Mouse (Mus musculus) CH12.LX (cell line): ENCODE results near the gene Cfap69. TPM values are rescaled to one million over a fixed set of nuclear protein-coding genes. Genes with fewer than 3 reads are reported as not detected.

ENCODE experiments used
- DNase-seq: peaks from one replicate; pipeline ENCODE4 v3.0.0-alpha.2; 2013; ENCODE audit errors: extremely low read depth
- H3K27ac ChIP-seq: 2 replicates; pipeline ENCODE4 v1.5.1; 2012; ENCODE audit warnings: low read depth, mild to moderate bottlenecking, control low read depth, moderate library complexity; ENCODE audit not compliant: insufficient read depth
- H3K27me3 ChIP-seq: replicated peaks from 2 replicates; pipeline ENCODE3; 2012; ENCODE audit warnings: inconsistent platforms
- H3K36me3 ChIP-seq, 2 experiments: replicated peaks in 1 of 2; 2 replicates each; pipeline versions ENCODE3 to v1.6.1; 2012; ENCODE audit warnings: inconsistent platforms in 1 of 2, low read length in 1 of 2, mild to moderate bottlenecking in 1 of 2, mixed read lengths in 1 of 2, moderate library complexity in 1 of 2; ENCODE audit not compliant: control insufficient read depth in 1 of 2, insufficient read depth in 1 of 2
- H3K4me1 ChIP-seq, 2 experiments: 2 replicates each; pipeline ENCODE4 v1.6.1; 2012; ENCODE audit warnings: inconsistent platforms in 1 of 2, moderate library complexity in 1 of 2; ENCODE audit not compliant: insufficient read depth in 2 of 2, control insufficient read depth in 1 of 2
- H3K4me2 ChIP-seq: 2 replicates; pipeline ENCODE4 v1.6.1; 2012; ENCODE audit warnings: low read depth, mild to moderate bottlenecking, control low read depth; ENCODE audit not compliant: poor library complexity, insufficient read depth, severe bottlenecking
- H3K4me3 ChIP-seq, 3 experiments: fragments of 150-350 bp in 1 of 3; sonication (generic) in 1 of 3; replicated peaks in 1 of 3; 2 replicates each; pipeline versions ENCODE3 to v1.5.1; 2011 to 2012; ENCODE audit warnings: low read depth in 2 of 3, low read length in 2 of 3, mild to moderate bottlenecking in 2 of 3, moderate library complexity in 2 of 3, control low read depth in 1 of 3, improper control_type of control experiment in 1 of 3, inconsistent platforms in 1 of 3, mixed read lengths in 1 of 3; ENCODE audit not compliant: poor library complexity in 1 of 3
- H3K79me2 ChIP-seq: replicated peaks from 2 replicates; pipeline ENCODE4 v1.6.1; 2012; ENCODE audit warnings: mild to moderate bottlenecking, moderate library complexity; ENCODE audit not compliant: control insufficient read depth, poor library complexity, insufficient read depth, severe bottlenecking; ENCODE audit errors: extremely low read depth
- H3K9ac ChIP-seq: 2 replicates; pipeline ENCODE4 v1.6.1; 2012; ENCODE audit warnings: low read depth, mild to moderate bottlenecking, control low read depth, moderate library complexity; ENCODE audit not compliant: insufficient read depth
- H3K9me3 ChIP-seq: replicated peaks from 2 replicates; pipeline ENCODE3; 2012; ENCODE audit warnings: low read length, inconsistent platforms, mixed read lengths
- CHD1 ChIP-seq: IDR thresholded peaks from 2 replicates; pipeline ENCODE4 v1.6.1; 2012; ENCODE audit warnings: low read depth, low read length, improper control_type of control experiment, inconsistent platforms
- CHD2 ChIP-seq: IDR thresholded peaks from 2 replicates; pipeline ENCODE4 v1.6.1; 2011; ENCODE audit warnings: low read length, improper control_type of control experiment
- CTCF ChIP-seq, 2 experiments: IDR thresholded peaks in 1 of 2; conservative IDR thresholded peaks in 1 of 2; 2 replicates each; pipeline ENCODE4 v1.5.1; 2011 to 2012; ENCODE audit warnings: low read depth in 2 of 2, low read length in 2 of 2, improper control_type of control experiment in 1 of 2, inconsistent platforms in 1 of 2, mild to moderate bottlenecking in 1 of 2, moderate library complexity in 1 of 2
- E2F4 ChIP-seq: IDR thresholded peaks from 2 replicates; pipeline ENCODE4 v1.6.1; 2011; ENCODE audit warnings: low read depth, low read length, improper control_type of control experiment; ENCODE audit not compliant: insufficient replicate concordance
- ELF1 ChIP-seq: IDR thresholded peaks from 2 replicates; pipeline ENCODE4 v1.6.1; 2014; ENCODE audit warnings: low read depth, mild to moderate bottlenecking, inconsistent platforms, low read length, improper control_type of control experiment
- EP300 ChIP-seq: IDR thresholded peaks from 2 replicates; pipeline ENCODE4 v1.6.1; 2011; ENCODE audit warnings: low read length, improper control_type of control experiment
- ETS1 ChIP-seq: conservative IDR thresholded peaks from 2 replicates; pipeline ENCODE4 v1.6.1; 2012; ENCODE audit warnings: low read depth, mild to moderate bottlenecking, inconsistent platforms, low read length, improper control_type of control experiment, moderate library complexity
- GABPA ChIP-seq: IDR thresholded peaks from 2 replicates; pipeline ENCODE4 v1.6.1; 2012; ENCODE audit warnings: low read depth, low read length, improper control_type of control experiment, inconsistent platforms; ENCODE audit not compliant: insufficient replicate concordance
- JUN ChIP-seq: IDR thresholded peaks from 2 replicates; pipeline ENCODE4 v1.6.1; 2011; ENCODE audit warnings: low read depth, mild to moderate bottlenecking, low read length, improper control_type of control experiment, moderate library complexity; ENCODE audit not compliant: insufficient read depth
- JUND ChIP-seq: conservative IDR thresholded peaks from 2 replicates; pipeline ENCODE4 v1.6.1; 2011; ENCODE audit warnings: low read depth, low read length, improper control_type of control experiment
- KAT2A ChIP-seq: IDR thresholded peaks from 2 replicates; pipeline ENCODE4 v1.6.1; 2012; ENCODE audit warnings: low read length, improper control_type of control experiment, inconsistent platforms; ENCODE audit not compliant: insufficient replicate concordance
- MAFK ChIP-seq: IDR thresholded peaks from 2 replicates; pipeline ENCODE4 v1.6.1; 2011; ENCODE audit warnings: low read length, improper control_type of control experiment; ENCODE audit not compliant: insufficient replicate concordance
- MAX ChIP-seq: IDR thresholded peaks from 2 replicates; pipeline ENCODE4 v1.6.1; 2011; ENCODE audit warnings: low read length, improper control_type of control experiment
- MXI1 ChIP-seq: IDR thresholded peaks from 2 replicates; pipeline ENCODE4 v1.6.1; 2011; ENCODE audit warnings: mild to moderate bottlenecking, low read depth, low read length, improper control_type of control experiment
- MYC ChIP-seq: IDR thresholded peaks from 2 replicates; pipeline ENCODE4 v1.6.1; 2011; ENCODE audit warnings: low read depth, mild to moderate bottlenecking, improper control_type of control experiment, low read length
- NELFE ChIP-seq: IDR thresholded peaks from 2 replicates; pipeline ENCODE4 v1.6.1; 2011; ENCODE audit warnings: low read depth, low read length, improper control_type of control experiment
- RAD21 ChIP-seq: IDR thresholded peaks from 2 replicates; pipeline ENCODE4 v1.6.1; 2011; ENCODE audit warnings: low read depth, mild to moderate bottlenecking, low read length, improper control_type of control experiment, moderate library complexity
- RCOR1 ChIP-seq: conservative IDR thresholded peaks from 2 replicates; pipeline ENCODE4 v1.6.1; 2012; ENCODE audit warnings: low read depth, mild to moderate bottlenecking, inconsistent platforms, low read length, improper control_type of control experiment
- SIN3A ChIP-seq: IDR thresholded peaks from 2 replicates; pipeline ENCODE4 v1.6.1; 2012; ENCODE audit warnings: low read length, improper control_type of control experiment, inconsistent platforms
- TBP ChIP-seq: conservative IDR thresholded peaks from 2 replicates; pipeline ENCODE4 v1.6.1; 2011; ENCODE audit warnings: low read depth, low read length, improper control_type of control experiment
- TCF12 ChIP-seq: IDR thresholded peaks from 2 replicates; pipeline ENCODE4 v1.6.1; 2014; ENCODE audit warnings: low read depth, mild to moderate bottlenecking, inconsistent platforms, low read length, improper control_type of control experiment
- UBTF ChIP-seq: IDR thresholded peaks from 2 replicates; pipeline ENCODE4 v1.6.1; 2012; ENCODE audit warnings: low read depth, mild to moderate bottlenecking, inconsistent platforms, low read length, improper control_type of control experiment, moderate library complexity
- USF2 ChIP-seq: conservative IDR thresholded peaks from 2 replicates; pipeline ENCODE4 v1.6.1; 2011; ENCODE audit warnings: low read depth, low read length, improper control_type of control experiment
- ZC3H11A ChIP-seq: IDR thresholded peaks from 2 replicates; pipeline ENCODE4 v1.6.1; 2012; ENCODE audit warnings: low read depth, mild to moderate bottlenecking, inconsistent platforms, low read length, improper control_type of control experiment
- ZNF384 ChIP-seq: IDR thresholded peaks from 2 replicates; pipeline ENCODE4 v1.6.1; 2012; ENCODE audit warnings: low read depth, low read length, improper control_type of control experiment, inconsistent platforms
- dilution Hi-C: fragments of 300-500 bp; cut with MboI; formaldehyde crosslinking; loops from 2 replicates; pipeline ENCODE4 v1.14.3; 2020; ENCODE audit warnings: low sequenced_read_pairs; ENCODE audit not compliant: extremely low pct_unique_long_range_greater_than_20kb, extremely low pct_ligation_motif_present
- in situ Hi-C: fragments of 300-500 bp; cut with MboI; formaldehyde crosslinking; loops from 3 replicates; pipeline ENCODE4 v1.14.3; 2019; ENCODE audit warnings: low sequenced_read_pairs, low pct_ligation_motif_present, low pct_unique_long_range_greater_than_20kb, mixed read lengths
- polyA plus RNA-seq: library from polyadenylated mRNA; unstranded; fragments of >175 nt; gene quantifications from 2 replicates; pipeline ENCODE4 v1.2.1, GENCODE M21; 2012; ENCODE audit warnings: low read depth; ENCODE audit not compliant: insufficient read length
- total RNA-seq, 2 experiments: library from RNA; depleted of rRNA; stranded (reverse); fragments of 300-350 nt in 1 of 2; fragments of >200 nt in 1 of 2; gene quantifications; 2 replicates each; pipeline ENCODE4 v1.2.3; 2012 to 2014

Cfap69 gene
- total RNA-seq (2012; rRNA removed) (0.25 and 0.51 TPM in 2 replicates), total RNA-seq (2014; rRNA removed) (1.2 and 1.8 TPM in 2 replicates), polyA plus RNA-seq (0.98 and 1.5 TPM in 2 replicates)

DNA sequence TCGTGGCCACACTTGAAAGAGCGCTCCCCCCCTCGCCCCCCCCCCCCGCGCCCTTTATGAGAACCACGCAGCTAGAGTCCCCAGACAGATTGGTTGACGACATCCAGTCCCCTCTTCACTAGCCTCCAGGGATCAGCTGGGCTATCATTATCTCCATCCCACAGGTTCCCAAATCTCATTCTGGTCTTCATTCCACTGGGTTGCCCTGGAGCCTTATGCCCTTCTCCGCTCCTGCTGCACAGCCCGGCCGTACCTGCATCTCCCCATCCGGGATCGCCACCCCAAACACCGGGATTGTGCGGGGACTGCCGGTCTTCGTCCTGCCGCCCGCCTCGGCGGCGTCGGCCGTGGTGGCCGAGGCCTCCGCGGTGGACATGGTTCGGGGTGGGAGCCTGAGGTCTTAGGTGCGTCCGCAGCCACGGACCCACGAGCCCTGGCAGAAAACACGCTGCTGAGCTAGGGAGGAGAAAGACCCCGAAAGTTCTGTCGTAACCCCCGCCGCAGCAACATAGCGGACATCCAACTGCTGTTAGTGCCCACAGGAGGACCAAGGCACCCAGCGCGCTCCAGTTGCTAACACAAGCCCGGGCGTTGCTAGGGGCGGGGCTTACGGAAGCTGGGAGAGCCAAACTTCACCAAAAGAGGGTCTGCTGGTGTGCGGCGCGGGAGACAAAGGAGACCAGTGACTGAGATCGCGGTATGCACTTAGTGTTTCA lies at the start of gene Cfap69:
Gene Cfap69 (minus strand): TSS at position 585 of the 716 bp plus-strand sequence.
- peak within 1 kb of the TSS in 1 of 3 experiments; percentile 41 for H3K4me3 ChIP-seq
- in situ Hi-C loops = no loop called here
- no peak for DNase-seq
- no peaks in the 10 kb centered on the region for H3K27me3 ChIP-seq
- no peaks in the 10 kb centered on the region for H3K9me3 ChIP-seq
- no peaks in the 10 kb centered on the region for H3K36me3 ChIP-seq
- peaks cover 0 to 17% of the 10 kb centered on the region in 2 experiments; a peak in 2 of 4 replicates for H3K4me1 ChIP-seq
- no peak within 1 kb of the TSS for H3K27ac ChIP-seq
- no peak within 1 kb of the TSS for H3K9ac ChIP-seq
- TF ChIP-seq UBTF (no peak), MXI1 (no peak), ZC3H11A (no peak), JUND (no peak), CTCF (conservative IDR thresholded peaks at IDR 0.05 in 1 of 2, IDR thresholded peaks at IDR 0.05 in 1 of 2; ENCODE audit: low read depth in 2 of 2, low read length in 2 of 2) (no peak), TCF12 (no peak), CHD2 (no peak), KAT2A (no peak), ZNF384 (no peak), USF2 (no peak), ELF1 (no peak), GABPA (no peak), RAD21 (no peak), TBP (no peak)
- H3K79me2 ChIP-seq = no peaks in the 10 kb centered on the region
- dilution Hi-C loops = no loop called here
- peak within 1 kb of the TSS; percentile 5; the same call in 1 of the 2 replicates for H3K4me2 ChIP-seq

DNA sequence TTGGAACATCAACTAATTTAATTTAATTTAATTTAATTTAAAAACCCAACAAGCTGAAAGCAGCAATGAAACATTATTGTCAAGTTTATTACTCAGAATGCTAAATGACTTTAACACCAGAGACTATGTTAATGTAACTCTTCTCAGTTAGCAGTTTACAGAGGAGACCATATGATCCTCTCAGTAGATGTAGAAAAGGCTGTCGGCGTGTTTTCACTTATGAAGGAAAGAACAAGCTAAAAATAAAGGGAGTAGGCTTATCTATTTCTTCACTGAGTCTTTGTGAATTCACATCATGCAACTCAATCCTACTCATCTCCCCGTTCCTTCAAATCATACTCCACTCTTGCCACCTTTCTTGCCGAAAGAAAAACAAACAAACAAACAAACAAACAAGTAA lies 47.0 kb upstream of the Cfap69 start:
- dilution Hi-C loops (no loop called here), in situ Hi-C loops (no loop called here)
- no peaks in the 10 kb centered on the region for H3K36me3 ChIP-seq
- H3K79me2 ChIP-seq = no peaks in the 10 kb centered on the region
- no peak overlapping the region for H3K4me2 ChIP-seq
- no peaks in the 10 kb centered on the region for H3K9me3 ChIP-seq
- no peak overlapping the region for H3K4me3 ChIP-seq
- H3K27me3 ChIP-seq = no peaks in the 10 kb centered on the region
- no peak for DNase-seq
- peaks cover 0 to 4% of the 10 kb centered on the region in 2 experiments; a peak in 1 of 4 replicates for H3K4me1 ChIP-seq
- no peak for TF ChIP-seq E2F4
- TF ChIP-seq KAT2A = no peak
- TF ChIP-seq SIN3A = no peak
- no peak for TF ChIP-seq EP300
- no peak for TF ChIP-seq ETS1
- TF ChIP-seq RCOR1 = no peak
- no peak for TF ChIP-seq NELFE
- no peak for TF ChIP-seq MAX
- TF ChIP-seq JUN = no peak
- no peak for TF ChIP-seq JUND
- TF ChIP-seq ZNF384 = no peak
- no peak for TF ChIP-seq MAFK
- TF ChIP-seq GABPA = no peak
- no peak for TF ChIP-seq MYC
- no peak for TF ChIP-seq CHD1
- TF ChIP-seq, all 38 proteins: peak for 0
- Histone ChIP-seq H3K27ac (no peak overlapping the region), H3K9ac (no peak overlapping the region)
